Mouse (Mus musculus) left cerebral cortex, postnatal 4 days (tissue): ENCODE measurements around the gene Snx14. TPM values are rescaled to one million over a fixed set of nuclear protein-coding genes. Genes with fewer than 3 reads are reported as not detected.
A peak's percentile ranks its signal among the peaks of the same experiment; 100 is the strongest.

Experiments
- DNase-seq: peaks from one replicate; pipeline ENCODE4 v3.0.0-alpha.2; 2022
- intact Hi-C: fragments of 180-260 bp; cut with DNase I; formaldehyde crosslinking; loops from one replicate; pipeline ENCODE4 v1.15.1; 2025
- total RNA-seq, 2 experiments: library from RNA; stranded (reverse); gene quantifications; 2 replicates each; pipeline ENCODE4 v1.2.3; 2021

The Snx14 gene
- total RNA-seq, 2 experiments from 2014 or later = 44.2 to 44.3 TPM

DNA sequence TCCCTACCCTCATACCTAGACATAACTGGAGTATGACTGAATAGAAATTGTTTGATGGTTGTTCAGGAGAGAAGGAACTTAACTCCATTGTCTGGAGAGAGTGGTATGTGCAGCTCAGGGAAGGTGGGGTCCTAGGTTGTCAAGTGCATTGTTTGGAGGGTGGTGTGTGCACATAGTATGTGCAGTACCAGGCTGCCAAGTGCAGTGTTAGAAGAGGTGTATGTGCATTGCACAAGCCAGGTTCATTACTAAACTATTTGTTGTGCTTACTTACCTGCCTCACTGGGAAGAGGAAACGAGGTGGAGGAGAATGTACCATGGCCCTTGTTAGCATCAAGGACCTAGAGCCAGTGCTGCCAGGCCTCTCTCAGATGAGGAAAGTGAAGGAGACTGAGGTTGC is 88.4 kb downstream of the Snx14 start:
- intact Hi-C loops = no loop called here
- DNase-seq = no peak

DNA sequence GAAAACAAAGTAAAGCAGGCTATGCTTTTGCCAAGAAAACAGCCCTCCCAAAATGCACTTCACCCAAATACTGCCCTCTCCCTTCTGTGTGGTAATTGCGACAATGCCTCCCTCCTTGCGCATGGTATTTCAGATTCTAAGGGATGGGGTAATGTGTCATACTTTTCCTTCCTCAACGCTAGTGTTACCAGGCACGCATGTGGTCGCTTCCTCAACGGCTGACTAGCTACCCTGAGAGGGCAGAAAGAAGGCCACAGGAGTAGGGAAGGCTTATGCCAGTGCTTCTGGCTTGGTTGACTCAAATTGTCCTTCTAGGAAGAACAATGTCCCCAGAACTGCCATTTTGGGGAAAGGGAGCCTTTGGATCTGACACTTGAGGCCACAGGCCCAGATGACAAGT is 90.1 kb downstream of the Snx14 start:
- intact Hi-C loops = no loop called here
- no peak for DNase-seq

DNA sequence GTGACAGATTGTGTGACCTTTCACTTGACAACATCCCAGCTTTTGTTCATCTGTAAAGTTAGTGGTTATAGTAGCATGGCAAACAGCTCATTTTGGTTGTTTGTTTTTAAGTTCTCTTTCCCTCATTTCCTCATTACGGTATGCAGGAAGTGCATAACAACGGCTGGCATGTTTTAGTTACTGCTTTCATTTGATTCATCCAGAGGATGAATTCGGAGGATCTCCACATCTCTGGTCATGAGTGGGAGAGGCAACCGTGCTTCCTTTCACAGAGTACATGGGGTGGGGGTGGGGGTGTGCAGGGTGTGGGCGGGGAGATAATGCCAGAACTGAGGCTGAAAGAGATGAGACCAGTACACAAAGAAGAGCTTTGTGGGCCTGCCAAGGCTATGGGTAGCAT is 91.9 kb downstream of the Snx14 start:
- intact Hi-C loops = no loop called here
- DNase-seq = no peak

DNA sequence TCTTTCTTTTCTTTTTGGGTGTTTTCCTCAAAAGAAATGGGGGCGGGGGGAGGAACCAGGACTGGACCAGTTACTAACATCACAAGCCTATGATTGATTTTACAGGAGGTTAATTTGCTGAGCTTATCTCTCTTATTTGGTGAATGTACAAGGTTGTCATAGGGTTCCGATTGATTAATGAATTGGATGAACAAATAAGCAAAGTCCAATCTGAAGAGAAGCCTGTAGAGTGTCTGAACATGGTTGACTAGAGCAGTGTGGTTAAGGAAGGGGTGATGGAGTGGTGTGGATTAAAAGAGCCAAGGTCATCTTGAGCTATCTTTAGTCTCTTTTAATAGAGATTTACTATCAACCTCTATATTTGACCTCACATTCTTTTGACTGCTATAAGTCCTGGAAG is 94.3 kb downstream of the Snx14 start:
- DNase-seq = no peak
- intact Hi-C loops = no loop called here

DNA sequence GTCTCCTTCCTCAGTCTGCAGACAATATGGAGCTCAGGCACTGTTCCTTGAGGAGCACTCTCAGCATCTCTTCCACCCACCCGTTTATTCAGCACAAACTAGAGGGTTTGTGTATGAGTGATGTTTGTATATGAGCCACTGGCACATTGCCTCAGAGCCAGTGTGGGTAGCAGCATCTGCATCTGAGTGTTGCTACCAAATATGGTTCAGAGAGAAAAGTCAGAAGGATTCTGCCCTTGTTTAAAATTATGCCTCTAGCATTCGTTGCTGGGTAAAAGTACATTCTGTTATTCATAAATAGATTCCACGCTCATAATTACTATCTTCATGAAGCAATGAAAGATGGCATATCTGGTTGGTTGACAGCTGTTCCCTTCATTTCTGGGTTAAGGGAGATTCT is 96.1 kb downstream of the Snx14 start:
- intact Hi-C loops = no loop called here
- no peak for DNase-seq

DNA sequence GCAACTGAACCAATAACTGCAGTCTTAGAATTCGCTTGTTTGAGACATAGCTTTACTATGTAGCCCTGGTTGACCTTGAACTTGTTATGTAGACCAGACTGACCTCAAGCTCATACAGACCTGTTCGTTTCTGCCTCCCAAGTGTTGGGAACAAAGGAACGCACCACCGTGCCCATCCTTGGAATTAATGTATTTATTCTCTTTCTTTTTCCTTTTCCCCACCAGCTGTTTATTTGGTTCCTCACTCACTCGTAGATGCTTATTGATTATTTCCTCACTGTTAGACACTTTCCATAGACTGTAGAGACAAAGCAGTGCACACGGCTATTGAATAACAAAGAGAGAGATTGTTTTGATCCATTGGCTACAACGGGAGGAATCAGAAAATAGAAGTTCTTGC is 96.5 kb downstream of the Snx14 start:
- no peak for DNase-seq
- intact Hi-C loops = no loop called here

DNA sequence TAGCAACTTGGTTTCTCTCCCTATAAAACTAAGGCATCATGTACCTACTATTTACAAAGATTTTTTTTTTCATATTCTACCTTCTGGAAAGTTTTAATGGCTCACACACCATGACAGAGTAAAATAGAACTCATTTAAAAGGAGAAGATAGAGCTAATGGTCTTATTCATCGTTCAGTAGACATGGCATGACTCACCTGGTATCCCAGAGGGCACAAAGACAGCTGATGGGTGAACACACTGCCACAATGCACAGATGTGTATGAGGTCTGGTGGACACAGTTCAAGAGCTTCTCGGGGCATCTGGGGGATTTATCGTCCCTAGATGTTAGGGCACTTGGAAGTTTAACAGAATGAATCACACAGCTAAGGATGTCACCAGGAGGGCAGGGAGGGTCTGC is 97.9 kb downstream of the Snx14 start:
- DNase-seq = no peak
- intact Hi-C loops = no loop called here

DNA sequence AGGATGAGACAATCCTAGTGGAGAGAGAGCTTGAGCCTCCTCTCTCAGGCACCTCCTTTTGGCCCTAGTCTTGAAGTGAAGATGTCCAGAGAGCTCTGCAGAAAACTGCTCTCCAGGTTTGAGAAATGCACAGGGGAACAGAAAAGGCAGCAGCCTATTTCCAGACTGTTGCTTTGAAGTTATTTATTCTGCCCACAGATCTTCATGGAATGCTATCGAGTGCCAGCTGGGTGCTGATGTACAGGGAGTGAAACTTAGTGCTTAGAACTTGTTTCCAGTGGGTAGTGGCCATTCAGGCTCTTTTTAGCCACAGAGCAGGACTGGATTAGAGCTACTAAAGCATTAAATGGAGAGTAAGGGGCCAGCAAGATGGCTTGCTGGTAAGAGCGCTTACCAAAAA is 102.9 kb downstream of the Snx14 start:
- intact Hi-C loops = no loop called here
- DNase-seq = no peak

DNA sequence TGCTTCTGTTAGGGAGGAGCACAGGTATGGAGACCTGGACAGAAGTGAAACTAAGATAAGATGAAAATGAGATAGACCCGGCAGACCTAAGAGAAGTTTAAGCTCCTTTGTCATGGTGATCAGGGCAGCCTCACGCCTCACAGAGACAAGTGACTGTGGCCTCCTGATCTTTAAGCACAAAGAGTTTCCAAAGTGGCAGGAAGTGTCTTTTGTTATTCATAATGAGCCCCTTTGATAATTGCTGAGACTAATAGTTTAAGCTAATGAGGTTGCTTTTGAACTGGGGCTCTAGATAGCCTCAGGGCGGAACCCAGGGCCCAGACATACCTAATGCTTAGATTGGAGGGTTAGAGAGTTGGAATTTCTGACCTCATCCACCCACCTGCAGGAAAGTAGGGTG is 106.3 kb downstream of the Snx14 start:
- intact Hi-C loops = no loop called here
- no peak for DNase-seq

DNA sequence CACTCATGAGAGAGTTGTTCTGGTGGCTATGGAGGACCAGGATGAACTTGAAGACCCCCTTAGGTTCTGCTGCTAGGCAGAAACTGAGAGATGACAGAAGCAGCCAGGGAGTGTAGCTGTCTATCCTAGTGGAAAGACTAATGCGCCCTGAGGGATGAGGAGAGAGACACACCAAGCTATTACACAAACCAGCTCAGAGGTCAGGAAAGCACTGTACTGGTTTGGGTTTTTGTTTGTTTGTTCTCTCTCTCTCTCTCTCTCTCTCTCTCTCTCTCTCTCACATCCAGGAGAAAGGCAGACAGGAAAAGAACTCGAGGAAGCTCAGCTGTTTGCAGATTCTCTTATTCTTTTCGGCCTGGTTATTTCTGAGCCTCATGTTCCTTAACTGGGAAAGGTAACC is 108.4 kb downstream of the Snx14 start:
- DNase-seq = no peak
- intact Hi-C loops = no loop called here

DNA sequence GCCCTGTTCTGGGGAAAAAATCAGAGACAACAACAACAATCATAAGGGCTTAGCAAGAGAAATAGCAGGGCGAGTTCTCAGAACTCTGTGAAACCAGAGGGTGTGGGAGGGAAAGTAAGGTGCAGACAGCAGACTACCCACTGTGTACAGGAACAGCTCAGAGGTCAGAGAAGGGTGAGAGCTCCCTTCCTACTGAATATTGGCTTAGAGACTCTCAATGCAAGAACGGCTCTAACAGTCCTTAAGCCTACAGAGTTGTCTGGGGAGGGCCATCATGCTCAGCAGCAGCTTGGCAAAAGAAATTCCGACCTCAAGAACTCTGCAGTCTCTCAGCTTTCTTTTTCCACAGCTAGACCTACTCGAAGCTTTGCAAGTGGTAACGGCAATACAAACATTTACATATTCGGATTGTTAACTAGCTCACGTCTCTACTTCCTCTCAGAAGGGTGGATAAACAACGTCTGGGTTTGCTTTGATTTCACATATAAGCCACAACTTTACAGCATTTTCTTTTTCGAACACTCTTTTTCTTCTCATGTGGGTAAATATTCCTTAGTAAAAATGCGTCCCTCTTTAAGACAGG is 109.5 kb downstream of the Snx14 start:
- intact Hi-C loops = no loop called here
- DNase-seq = no peak

DNA sequence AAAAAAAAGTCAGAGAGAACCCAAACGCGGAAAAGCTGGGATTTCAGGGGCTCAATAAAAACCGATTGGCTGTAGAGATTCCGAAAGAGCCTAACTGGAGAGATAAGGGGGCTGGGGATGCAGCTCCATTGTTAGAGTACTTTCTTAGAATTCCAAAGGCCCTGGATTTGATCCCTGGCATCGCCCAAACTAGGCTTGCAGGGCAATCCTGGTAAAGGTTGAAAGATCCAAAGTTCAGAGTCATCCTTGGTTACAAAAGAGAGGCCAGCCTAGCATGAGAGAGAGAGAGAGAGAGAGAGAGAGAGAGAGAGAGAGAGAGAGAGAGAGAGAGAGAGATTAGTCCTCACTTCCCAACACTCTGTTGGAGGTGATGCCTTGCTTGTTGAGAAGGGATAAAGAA is 110.1 kb downstream of the Snx14 start:
- DNase-seq = no peak
- intact Hi-C loops = no loop called here

DNA sequence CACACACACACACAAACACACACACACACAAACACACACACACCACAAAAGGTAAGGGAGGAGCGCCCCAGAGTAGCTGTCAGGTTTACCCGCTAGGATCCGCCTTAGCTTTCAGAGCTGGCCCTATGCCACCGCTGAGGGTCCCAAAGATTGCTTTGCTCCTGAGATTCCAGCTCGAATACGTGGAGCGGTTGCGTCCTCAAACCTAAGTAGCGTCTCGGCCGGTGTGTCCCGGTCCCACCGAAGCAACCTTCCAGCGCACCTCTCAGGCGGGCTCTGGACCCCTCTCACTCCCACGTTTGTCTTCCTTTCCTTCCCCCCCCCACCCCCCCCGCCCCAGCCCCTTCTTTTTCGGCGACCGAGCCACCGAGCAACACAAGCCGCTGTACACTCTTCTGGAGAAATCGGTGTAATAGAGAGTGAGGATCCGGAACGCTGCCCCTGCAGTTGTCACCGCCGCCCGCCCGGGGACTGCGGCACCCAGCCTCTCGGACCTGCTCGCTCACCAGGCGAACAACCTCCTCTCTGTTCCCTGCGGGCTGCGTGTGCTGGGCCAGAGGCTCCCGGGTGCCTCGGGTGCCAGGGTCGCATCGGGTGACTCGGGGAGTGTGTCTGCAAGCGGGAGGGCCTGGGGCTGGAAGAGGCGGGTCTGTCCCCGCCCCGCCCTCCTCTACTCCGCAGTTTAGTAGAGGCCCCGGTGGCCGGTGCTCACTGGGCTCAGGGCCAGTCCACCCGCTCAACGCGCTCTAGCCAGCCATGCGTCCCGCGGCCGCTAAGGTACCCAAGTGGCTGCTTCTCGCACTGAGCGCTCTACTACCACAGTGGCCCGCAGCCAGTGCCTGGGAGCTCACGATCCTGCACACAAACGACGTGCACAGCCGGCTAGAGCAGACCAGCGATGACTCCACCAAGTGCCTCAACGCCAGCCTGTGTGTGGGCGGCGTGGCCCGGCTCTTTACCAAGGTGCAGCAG is 111.5 kb downstream of the Snx14 start, which contains the start of gene Nt5e:
Nt5e (plus strand) TSS at position 268 of the 972 bp plus-strand sequence.
- DNase-seq = peak; percentile 71
- intact Hi-C loops = no loop called here

Other genes starting within 250 kb of the Snx14 start
- 1 to 10 TPM; 2.9 to 3.4 TPM for gene Nt5e, start 111.8 kb downstream of the Snx14 start, total RNA-seq
- 1 to 10 TPM; 2.0 to 2.3 TPM for gene Gm20537, start 17.7 kb upstream of the Snx14 start, total RNA-seq
- gene Syncrip, start 43.6 kb upstream of the Snx14 start, total RNA-seq = 100 to 1,000 TPM; 135 to 153 TPM
- gene Zfp949, start 109.1 kb upstream of the Snx14 start, total RNA-seq = 10 to 100 TPM; 17.5 to 19.7 TPM
- under 1 TPM in 1 of 2 experiments, not detected in 1; 0.24 TPM for gene Trim43a, start 141.9 kb upstream of the Snx14 start, total RNA-seq